Mouse (Mus musculus) kidney, adult 2 months (tissue): Measurements from ENCODE around the gene Lfng.

Experiments
- CTCF ChIP-seq: fragments of 200-500 bp; conservative IDR thresholded peaks from 2 replicates; pipeline ENCODE4 v1.5.1; 2011; ENCODE audit warnings: low read depth, mild to moderate bottlenecking, control low read depth, low read length, moderate library complexity, mixed read lengths; ENCODE audit not compliant: insufficient read depth, insufficient read length
- POLR2A ChIP-seq: fragments of 200-500 bp; IDR thresholded peaks from one replicate; pipeline ENCODE4 v1.6.1; 2011; ENCODE audit warnings: low read depth, low read length, control low read depth

DNA sequence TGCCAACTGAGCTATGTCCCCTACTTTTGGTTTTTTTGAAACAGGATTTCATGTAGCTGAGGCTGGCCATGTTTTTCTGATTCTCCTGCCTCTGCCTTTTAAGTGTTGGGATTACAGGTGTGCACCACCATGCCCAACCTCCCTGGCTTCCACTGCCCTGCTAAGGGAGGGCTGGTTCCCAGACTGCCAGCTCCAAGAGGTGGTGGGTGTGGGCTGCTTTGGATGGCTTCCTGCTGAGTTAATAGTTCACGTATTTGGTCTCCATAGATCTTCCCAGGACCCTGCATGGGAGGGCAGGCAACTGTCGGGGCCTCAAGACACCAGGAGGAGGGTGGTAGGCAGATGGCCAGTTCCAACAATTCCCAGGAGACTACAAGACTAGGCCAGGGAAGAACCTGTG, 4.6 kb upstream of the Lfng start:
- TF ChIP-seq CTCF: no peak
- no peak for TF ChIP-seq POLR2A
